Mouse (Mus musculus): ENCODE measurements around the gene Fbxw9. TPM values are rescaled to one million over a fixed set of nuclear protein-coding genes. Genes with fewer than 3 reads are reported as not detected.

Gene Fbxw9
- polyA plus RNA-seq, 1 experiment from 2014 or later = 93.5 TPM

DNA sequence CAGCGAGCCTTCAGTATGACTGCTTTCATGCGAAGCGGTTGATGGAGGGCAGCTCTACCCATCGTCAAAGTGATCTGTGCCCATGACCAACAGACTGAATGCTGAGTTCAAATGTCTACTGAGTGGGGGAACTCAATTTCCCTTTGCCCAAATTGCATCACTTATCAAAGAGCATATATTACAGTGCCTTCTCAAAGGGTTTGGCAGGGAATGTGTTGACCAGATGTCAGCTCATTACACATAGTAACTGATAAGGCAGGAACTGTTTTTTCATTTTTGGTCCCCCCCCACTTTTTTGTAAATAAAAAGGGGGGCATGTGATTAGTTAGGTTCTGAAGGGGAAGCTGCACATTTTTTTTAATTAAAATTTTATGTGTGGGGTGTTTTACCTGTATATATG lies 2.7 kb downstream of the Fbxw9 start:
- H3K36me3 ChIP-seq (ENCODE audit: control insufficient read depth, insufficient read depth, low read length) = peaks cover 15% of the 10 kb centered on the region
- H3K27me3 ChIP-seq (ENCODE audit: control insufficient read depth, insufficient read depth, low read depth, low read length) = no peaks in the 10 kb centered on the region
- no peak overlapping the region for H3K27ac ChIP-seq (ENCODE audit: low read length)
- no peak overlapping the region for H3K4me3 ChIP-seq (ENCODE audit: low read depth, low read length)
- H3K9me3 ChIP-seq (replicated peaks; ENCODE audit: control insufficient read depth, low read length, poor library complexity, severe bottlenecking) = no peaks in the 10 kb centered on the region
- H3K9ac ChIP-seq (ENCODE audit: low read depth, low read length) = no peak overlapping the region
- H3K4me1 ChIP-seq (ENCODE audit: control insufficient read depth, insufficient read depth, low read length) = peaks cover 17% of the 10 kb centered on the region
- WGBS = 94% methylated on average over 4 of the region's 4 CpGs
- no peak overlapping the region for H3K4me2 ChIP-seq (ENCODE audit: low read length)
- ATAC-seq = no peak

GRCm38 (mm10) chr8:85065213-85065612 lies 5.4 kb downstream of the Fbxw9 start:
- Histone ChIP-seq H3K27ac (ENCODE audit: low read length) (no peak overlapping the region), H3K36me3 (ENCODE audit: control insufficient read depth, insufficient read depth, low read length) (peaks cover 20% of the 10 kb centered on the region), H3K27me3 (ENCODE audit: control insufficient read depth, insufficient read depth, low read depth, low read length) (no peaks in the 10 kb centered on the region), H3K9me3 (replicated peaks; ENCODE audit: control insufficient read depth, low read length, poor library complexity, severe bottlenecking) (no peaks in the 10 kb centered on the region), H3K9ac (ENCODE audit: low read depth, low read length) (no peak overlapping the region), H3K4me2 (ENCODE audit: low read length) (no peak overlapping the region), H3K4me1 (ENCODE audit: control insufficient read depth, insufficient read depth, low read length) (peaks cover 17% of the 10 kb centered on the region), H3K4me3 (ENCODE audit: low read depth, low read length) (no peak overlapping the region)
- 37% methylated on average over 2 of the region's 2 CpGs for WGBS
- no peak for ATAC-seq

DNA sequence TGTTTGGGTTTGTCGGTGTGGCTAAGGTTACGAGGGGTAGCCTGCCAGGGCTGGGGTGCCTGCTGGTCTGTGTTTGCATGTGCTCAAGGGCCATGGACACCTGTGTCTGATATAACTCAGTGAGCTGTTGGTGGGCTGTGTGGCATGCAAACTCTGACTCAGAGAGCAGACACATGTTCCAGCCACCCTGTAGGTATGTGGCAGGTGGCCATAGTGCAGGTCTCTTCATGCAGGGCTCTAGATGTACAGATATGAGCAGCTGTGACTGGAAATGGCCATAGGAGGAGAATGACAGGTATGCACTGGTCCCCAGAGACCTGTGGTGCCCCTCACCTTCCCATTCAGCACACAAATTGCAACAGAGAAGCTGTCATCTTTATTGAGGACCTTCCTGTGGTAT lies 7.3 kb downstream of the Fbxw9 start:
- Histone ChIP-seq H3K4me3 (ENCODE audit: low read depth, low read length) (no peak overlapping the region), H3K4me2 (ENCODE audit: low read length) (no peak overlapping the region), H3K9ac (ENCODE audit: low read depth, low read length) (no peak overlapping the region), H3K4me1 (ENCODE audit: control insufficient read depth, insufficient read depth, low read length) (peaks cover 4% of the 10 kb centered on the region), H3K27ac (ENCODE audit: low read length) (no peak overlapping the region), H3K27me3 (ENCODE audit: control insufficient read depth, insufficient read depth, low read depth, low read length) (no peaks in the 10 kb centered on the region), H3K9me3 (replicated peaks; ENCODE audit: control insufficient read depth, low read length, poor library complexity, severe bottlenecking) (no peaks in the 10 kb centered on the region), H3K36me3 (ENCODE audit: control insufficient read depth, insufficient read depth, low read length) (peaks cover 20% of the 10 kb centered on the region)
- 95% methylated on average over 2 of the region's 2 CpGs for WGBS
- no peak for ATAC-seq

DNA sequence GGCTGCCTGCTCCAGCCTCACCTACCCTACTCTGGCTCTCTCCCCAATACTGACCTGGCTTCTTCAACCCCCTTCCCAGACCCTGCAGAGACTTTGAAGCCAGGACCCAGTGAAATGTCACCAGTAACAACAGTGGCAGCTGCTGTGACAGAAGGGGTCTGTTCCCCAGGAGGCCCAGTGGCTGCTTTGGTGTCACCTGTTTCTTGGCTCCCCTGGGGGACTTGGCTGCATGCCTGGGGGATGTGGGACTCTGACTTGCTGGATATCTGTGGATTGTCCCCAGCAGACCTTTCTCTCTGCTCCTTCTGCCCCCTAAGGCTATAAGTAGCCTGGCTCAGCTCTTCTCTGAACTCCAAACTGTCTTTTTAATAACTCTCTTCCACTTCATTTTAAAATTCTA lies 8.1 kb downstream of the Fbxw9 start, which contains the start of gene Gm5741:
Gene Gm5741 (minus strand): TSS at position 1 of the 400 bp plus-strand sequence.
- Histone ChIP-seq H3K27ac (ENCODE audit: low read length) (no peak within 1 kb of the TSS), H3K4me3 (ENCODE audit: low read depth, low read length) (no peak within 1 kb of the TSS), H3K27me3 (ENCODE audit: control insufficient read depth, insufficient read depth, low read depth, low read length) (no peaks in the 10 kb centered on the region), H3K4me2 (ENCODE audit: low read length) (no peak within 1 kb of the TSS), H3K9ac (ENCODE audit: low read depth, low read length) (no peak within 1 kb of the TSS), H3K36me3 (ENCODE audit: control insufficient read depth, insufficient read depth, low read length) (peaks cover 16% of the 10 kb centered on the region), H3K9me3 (replicated peaks; ENCODE audit: control insufficient read depth, low read length, poor library complexity, severe bottlenecking) (no peaks in the 10 kb centered on the region), H3K4me1 (ENCODE audit: control insufficient read depth, insufficient read depth, low read length) (peaks cover 8% of the 10 kb centered on the region)
- ATAC-seq = no peak

DNA sequence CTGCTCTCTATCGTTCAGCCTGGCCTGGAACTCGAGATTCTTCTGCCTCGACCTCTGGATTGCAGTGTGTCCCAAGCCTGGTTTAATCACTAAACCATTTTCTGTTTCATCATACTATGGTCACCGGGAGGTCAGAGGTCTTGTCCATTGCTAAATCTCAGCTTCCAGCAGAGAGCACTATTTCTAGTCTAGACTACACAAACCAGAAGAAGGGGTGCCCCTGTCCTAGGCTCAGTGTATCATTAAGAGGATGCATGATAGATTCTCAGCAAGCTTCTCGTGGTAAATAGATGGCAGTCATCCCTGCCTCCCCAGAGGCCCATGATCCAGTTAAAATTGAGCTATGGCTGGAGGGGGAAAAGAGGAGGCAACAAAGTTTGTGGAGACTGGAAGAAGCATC lies 11.2 kb downstream of the Fbxw9 start:
- 86% methylated on average over 5 of the region's 5 CpGs for WGBS
- Histone ChIP-seq H3K4me2 (ENCODE audit: low read length) (peak overlapping the region; percentile 64), H3K9me3 (replicated peaks; ENCODE audit: control insufficient read depth, low read length, poor library complexity, severe bottlenecking) (no peaks in the 10 kb centered on the region), H3K4me3 (ENCODE audit: low read depth, low read length) (peak overlapping the region; percentile 86; the same call in 1 of the 2 replicates), H3K9ac (ENCODE audit: low read depth, low read length) (peak overlapping the region; percentile 85; the same call in 1 of the 2 replicates), H3K4me1 (ENCODE audit: control insufficient read depth, insufficient read depth, low read length) (peaks cover 10% of the 10 kb centered on the region), H3K27ac (ENCODE audit: low read length) (peak overlapping the region; percentile 91), H3K36me3 (ENCODE audit: control insufficient read depth, insufficient read depth, low read length) (peaks cover 18% of the 10 kb centered on the region), H3K27me3 (ENCODE audit: control insufficient read depth, insufficient read depth, low read depth, low read length) (no peaks in the 10 kb centered on the region)
- no peak for ATAC-seq

DNA sequence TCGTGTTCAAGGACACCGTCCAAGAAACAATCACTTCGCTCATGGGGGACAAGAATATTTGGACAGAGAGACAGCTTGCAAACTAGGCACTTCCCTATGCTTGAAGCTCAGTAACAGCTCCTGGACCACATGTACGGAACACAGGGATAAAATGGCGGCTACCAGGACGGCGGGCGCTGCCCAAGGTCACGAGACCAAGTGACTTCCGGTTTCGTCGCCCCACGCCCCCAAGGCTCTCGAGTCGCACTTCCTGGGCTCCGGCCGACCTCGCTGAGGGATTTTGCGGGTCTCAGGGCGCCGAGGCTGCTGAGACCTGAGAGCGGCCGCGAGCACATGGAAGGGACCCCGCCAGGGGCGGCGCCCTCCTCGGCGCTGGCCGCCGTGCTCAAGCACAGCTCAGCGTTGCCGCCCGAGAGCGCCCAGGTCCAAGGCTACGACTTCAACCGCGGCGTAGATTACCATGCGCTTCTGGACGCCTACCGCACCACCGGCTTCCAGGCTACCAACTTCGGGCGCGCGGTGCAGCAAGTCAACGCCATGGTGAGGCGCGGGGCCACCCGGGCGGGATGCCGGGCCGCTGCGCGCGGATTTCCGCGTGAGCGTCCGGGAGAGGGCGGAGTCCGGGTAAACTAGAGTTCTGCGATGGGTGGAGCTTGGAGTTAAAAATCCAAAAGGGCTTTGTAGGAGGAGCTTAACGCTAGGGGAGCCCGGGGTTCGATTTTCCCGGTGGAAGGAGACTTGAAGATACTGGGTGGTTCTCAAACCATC lies 11.8 kb downstream of the Fbxw9 start, which contains the start of gene Dhps:
Gene Dhps (plus strand): TSS at position 244 of the 768 bp plus-strand sequence.
- ATAC-seq = peak; percentile 87

DNA sequence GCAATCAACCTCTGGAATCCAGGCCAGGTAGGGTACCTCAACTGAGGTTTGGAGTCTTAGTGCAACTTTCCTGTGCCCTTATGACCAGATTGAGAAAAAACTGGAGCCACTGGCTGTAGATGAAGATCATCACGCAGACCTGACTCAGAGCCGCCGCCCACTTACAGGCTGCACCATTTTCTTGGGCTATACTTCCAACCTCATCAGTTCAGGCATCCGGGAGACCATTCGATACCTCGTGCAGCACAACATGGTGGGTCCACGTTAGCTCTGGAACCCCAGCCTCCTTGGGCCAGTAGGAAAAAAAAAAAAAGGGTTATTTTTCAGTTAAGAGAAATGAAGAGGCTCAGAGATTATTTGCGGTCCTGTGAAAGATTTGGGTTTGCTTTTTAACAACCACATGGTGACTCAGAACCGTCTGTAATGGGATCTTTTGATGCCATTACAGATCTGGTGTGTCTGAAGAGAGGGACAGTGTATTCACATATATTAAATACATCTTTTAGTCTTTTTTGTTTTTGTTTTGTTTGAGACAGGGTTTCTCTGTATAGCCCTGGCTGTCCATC lies 12.6 kb downstream of the Fbxw9 start:
- H3K9me3 ChIP-seq (replicated peaks; ENCODE audit: control insufficient read depth, low read length, poor library complexity, severe bottlenecking) = no peaks in the 10 kb centered on the region
- 44% methylated on average over 9 of the region's 9 CpGs for WGBS
- no peak for ATAC-seq
- H3K27me3 ChIP-seq (ENCODE audit: control insufficient read depth, insufficient read depth, low read depth, low read length) = no peaks in the 10 kb centered on the region
- H3K4me1 ChIP-seq (ENCODE audit: control insufficient read depth, insufficient read depth, low read length) = peaks cover 10% of the 10 kb centered on the region
- peak overlapping the region; percentile 64 for H3K4me2 ChIP-seq (ENCODE audit: low read length)
- H3K27ac ChIP-seq (ENCODE audit: low read length) = peak overlapping the region; percentile 91
- H3K36me3 ChIP-seq (ENCODE audit: control insufficient read depth, insufficient read depth, low read length) = peaks cover 14% of the 10 kb centered on the region; the same call in 1 of the 2 replicates
- H3K4me3 ChIP-seq (ENCODE audit: low read depth, low read length) = peak overlapping the region; percentile 86
- H3K9ac ChIP-seq (ENCODE audit: low read depth, low read length) = peak overlapping the region; percentile 85

More for the DNA sequence above, 11.8 kb downstream of the Fbxw9 start, which contains the start of gene Dhps:
- Histone ChIP-seq H3K27ac (ENCODE audit: low read length) (peak within 1 kb of the TSS; percentile 91), H3K36me3 (ENCODE audit: control insufficient read depth, insufficient read depth, low read length) (peaks cover 15% of the 10 kb centered on the region), H3K4me1 (ENCODE audit: control insufficient read depth, insufficient read depth, low read length) (peaks cover 10% of the 10 kb centered on the region), H3K9me3 (replicated peaks; ENCODE audit: control insufficient read depth, low read length, poor library complexity, severe bottlenecking) (no peaks in the 10 kb centered on the region), H3K4me2 (ENCODE audit: low read length) (peak within 1 kb of the TSS; percentile 64), H3K9ac (ENCODE audit: low read depth, low read length) (peak within 1 kb of the TSS; percentile 85), H3K27me3 (ENCODE audit: control insufficient read depth, insufficient read depth, low read depth, low read length) (no peaks in the 10 kb centered on the region), H3K4me3 (ENCODE audit: low read depth, low read length) (peak within 1 kb of the TSS; percentile 86)
- under 1% methylated on average over 67 of the region's 68 CpGs for WGBS

GRCm38 (mm10) chr8:85073041-85073612 lies 13.3 kb downstream of the Fbxw9 start:
- no peak for ATAC-seq
- Histone ChIP-seq H3K27me3 (ENCODE audit: control insufficient read depth, insufficient read depth, low read depth, low read length) (no peaks in the 10 kb centered on the region), H3K4me1 (ENCODE audit: control insufficient read depth, insufficient read depth, low read length) (peaks cover 10% of the 10 kb centered on the region), H3K4me3 (ENCODE audit: low read depth, low read length) (no peak overlapping the region), H3K27ac (ENCODE audit: low read length) (no peak overlapping the region), H3K36me3 (ENCODE audit: control insufficient read depth, insufficient read depth, low read length) (peaks cover 14% of the 10 kb centered on the region; the same call in 1 of the 2 replicates), H3K9ac (ENCODE audit: low read depth, low read length) (no peak overlapping the region), H3K4me2 (ENCODE audit: low read length) (no peak overlapping the region; the same call in 1 of the 2 replicates), H3K9me3 (replicated peaks; ENCODE audit: control insufficient read depth, low read length, poor library complexity, severe bottlenecking) (no peaks in the 10 kb centered on the region)
- 95% methylated on average over 15 of the region's 15 CpGs for WGBS

DNA sequence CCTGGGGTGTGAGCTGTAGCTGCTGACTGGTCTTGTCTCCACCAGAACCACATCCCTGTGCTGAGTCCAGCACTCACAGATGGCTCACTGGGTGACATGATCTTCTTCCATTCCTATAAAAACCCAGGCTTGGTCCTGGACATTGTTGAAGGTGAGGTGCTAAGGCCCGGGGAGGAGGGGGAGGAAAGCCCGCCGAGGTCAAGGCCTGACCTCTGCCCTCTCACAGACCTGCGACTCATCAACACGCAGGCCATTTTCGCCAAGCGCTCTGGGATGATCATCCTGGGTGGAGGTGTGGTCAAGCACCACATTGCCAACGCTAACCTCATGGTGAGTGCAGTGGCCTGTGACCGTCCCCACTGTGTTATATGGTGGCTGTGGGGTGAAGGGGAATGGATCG lies 14.3 kb downstream of the Fbxw9 start:
- H3K27ac ChIP-seq (ENCODE audit: low read length) = no peak overlapping the region
- H3K4me3 ChIP-seq (ENCODE audit: low read depth, low read length) = no peak overlapping the region
- no peak overlapping the region for H3K9ac ChIP-seq (ENCODE audit: low read depth, low read length)
- ATAC-seq = no peak
- H3K4me2 ChIP-seq (ENCODE audit: low read length) = no peak overlapping the region
- peaks cover 10% of the 10 kb centered on the region for H3K4me1 ChIP-seq (ENCODE audit: control insufficient read depth, insufficient read depth, low read length)
- peaks cover 9% of the 10 kb centered on the region; the same call in 1 of the 2 replicates for H3K36me3 ChIP-seq (ENCODE audit: control insufficient read depth, insufficient read depth, low read length)
- no peaks in the 10 kb centered on the region for H3K9me3 ChIP-seq (replicated peaks; ENCODE audit: control insufficient read depth, low read length, poor library complexity, severe bottlenecking)
- 89% methylated on average over 10 of the region's 10 CpGs for WGBS
- H3K27me3 ChIP-seq (ENCODE audit: control insufficient read depth, insufficient read depth, low read depth, low read length) = no peaks in the 10 kb centered on the region
